Mouse (Mus musculus): ENCODE results near the gene Klhl18. TPM values are rescaled to one million over a fixed set of nuclear protein-coding genes. Genes with fewer than 3 reads are reported as not detected.
A peak's percentile ranks its signal among the peaks of the same experiment; 100 is the strongest.

Klhl18 gene
- 27.9 and 29.0 TPM in 2 replicates for polyA plus RNA-seq (2015; fragmentation: Nextera tagmentation; extraction: Ambion mirVana)

DNA sequence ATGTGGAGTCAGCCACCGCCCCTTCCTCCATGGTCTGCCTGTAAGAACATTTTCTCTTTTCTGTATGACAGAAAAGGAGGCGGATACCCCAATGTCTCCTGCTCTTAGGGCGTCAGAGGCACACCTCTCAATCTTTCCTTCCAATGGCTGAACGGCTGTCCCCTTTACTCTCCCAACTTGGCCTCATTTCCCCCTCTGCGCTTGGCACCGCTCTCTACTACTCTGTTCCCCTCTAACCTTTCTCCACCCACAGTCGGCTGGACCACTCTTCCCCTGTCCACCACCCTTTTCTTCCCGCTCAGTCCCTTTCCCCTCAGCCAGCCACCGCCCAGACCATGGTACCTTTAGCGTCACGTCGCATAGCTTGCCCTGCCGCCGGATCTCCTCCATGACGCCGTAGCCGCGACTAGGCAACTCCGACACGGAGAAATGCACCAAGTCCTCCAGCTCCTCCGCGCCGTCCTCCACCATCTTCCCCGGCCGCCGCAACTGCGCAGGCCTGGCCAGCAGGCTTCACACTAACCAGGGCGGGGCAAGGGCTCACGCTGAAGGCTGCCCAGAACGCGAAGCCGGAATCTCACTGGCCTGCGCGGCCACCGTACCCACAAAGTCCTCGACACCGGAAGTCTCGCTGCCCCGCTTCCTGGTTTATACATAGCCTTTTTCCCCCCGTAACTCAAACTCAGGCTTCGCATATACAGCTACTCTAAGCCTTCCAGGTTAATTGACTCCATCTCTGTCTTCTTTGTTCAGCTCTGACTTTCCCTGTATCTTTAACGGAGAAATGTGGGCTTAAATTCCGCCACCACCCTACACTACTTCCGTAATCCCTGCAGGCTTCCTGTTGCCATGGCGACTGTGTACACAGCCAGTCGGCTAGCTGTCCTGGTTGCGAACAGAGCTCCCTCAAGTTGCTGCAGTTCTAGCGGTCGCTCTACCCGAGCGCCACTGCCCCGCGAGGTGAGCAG is at the start of gene Klhl18, which contains the start of gene Kif9:
Gene Klhl18 (minus strand): TSS at position 571 of the 968 bp plus-strand sequence.
Gene Kif9 (plus strand): TSS at position 835 of the 968 bp plus-strand sequence.
- H3K9me3 ChIP-seq = no peaks in the 10 kb centered on the region
- peaks cover 3% of the 10 kb centered on the region; the same call in 1 of the 2 replicates for H3K36me3 ChIP-seq (replicated peaks)
- peaks cover 27% of the 10 kb centered on the region for H3K4me1 ChIP-seq
- peak within 1 kb of the TSS; percentile 81 for H3K9ac ChIP-seq
- WGBS = under 1% methylated on average over 53 of the region's 53 CpGs
- H3K27me3 ChIP-seq (replicated peaks) = peaks cover 10% of the 10 kb centered on the region
- H3K4me3 ChIP-seq = peak within 1 kb of the TSS; percentile 93
- ATAC-seq (replicated peaks) = peak; percentile 99
- H3K27ac ChIP-seq = peak within 1 kb of the TSS; percentile 94
- H3K4me2 ChIP-seq = peak within 1 kb of the TSS; percentile 94

DNA sequence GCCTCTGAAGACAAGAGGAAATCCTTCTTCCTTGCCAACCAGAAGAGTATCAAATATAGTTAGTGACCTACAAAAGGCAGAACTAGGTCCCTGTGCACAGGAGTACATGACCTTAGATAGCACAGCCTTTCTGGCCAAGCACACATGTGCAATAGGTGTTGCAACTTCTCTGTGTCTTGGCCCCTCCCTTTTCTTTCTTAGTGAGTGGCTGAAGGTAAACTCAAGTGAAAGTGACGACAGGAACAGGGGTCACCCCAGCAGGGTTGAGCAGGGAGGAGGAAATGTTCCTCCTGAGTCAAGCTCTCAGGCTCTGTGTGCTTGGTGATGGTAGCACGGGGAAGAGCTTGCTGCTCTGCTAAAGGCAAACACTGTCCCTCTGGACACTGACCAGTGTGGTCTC is 49.2 kb upstream of the Klhl18 start:
- no peak for ATAC-seq (replicated peaks)
- Histone ChIP-seq H3K9ac (no peak overlapping the region), H3K27ac (no peak overlapping the region), H3K9me3 (no peaks in the 10 kb centered on the region), H3K36me3 (replicated peaks) (no peaks in the 10 kb centered on the region), H3K4me1 (0 out of 2 replicates have a peak, but pooled peaks cover 1% of the 10 kb centered on the region), H3K27me3 (replicated peaks) (no peaks in the 10 kb centered on the region), H3K4me3 (no peak overlapping the region), H3K4me2 (no peak overlapping the region)
- WGBS = 63% methylated on average over 2 of the region's 2 CpGs

DNA sequence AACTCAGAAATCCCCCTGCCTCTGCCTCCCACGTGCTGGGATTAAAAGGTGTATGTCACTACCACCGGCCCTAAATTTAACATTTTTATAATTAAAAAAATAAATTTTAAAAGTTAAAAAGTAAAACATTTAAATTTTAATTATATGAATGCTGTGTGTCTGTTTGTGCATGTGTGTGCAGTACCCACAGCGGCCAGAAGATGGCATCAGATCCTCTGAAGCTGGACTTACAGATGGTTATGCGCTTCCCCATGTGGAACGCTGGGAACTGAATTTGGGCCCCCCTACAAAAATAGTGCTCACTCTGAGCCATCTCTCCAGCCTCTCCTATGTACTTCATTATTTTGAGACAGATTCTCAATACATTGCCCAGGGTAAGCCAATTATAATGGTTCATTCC is 14.4 kb upstream of the Klhl18 start:
- peaks cover 5% of the 10 kb centered on the region; the same call in 1 of the 2 replicates for H3K9me3 ChIP-seq
- no peak overlapping the region for H3K4me2 ChIP-seq
- no peak overlapping the region for H3K27ac ChIP-seq
- H3K4me1 ChIP-seq = no peaks in the 10 kb centered on the region
- 64% methylated on average over 5 of the region's 5 CpGs for WGBS
- no peaks in the 10 kb centered on the region for H3K36me3 ChIP-seq (replicated peaks)
- H3K4me3 ChIP-seq = no peak overlapping the region
- H3K9ac ChIP-seq = no peak overlapping the region
- H3K27me3 ChIP-seq (replicated peaks) = no peaks in the 10 kb centered on the region
- no peak for ATAC-seq (replicated peaks)

DNA sequence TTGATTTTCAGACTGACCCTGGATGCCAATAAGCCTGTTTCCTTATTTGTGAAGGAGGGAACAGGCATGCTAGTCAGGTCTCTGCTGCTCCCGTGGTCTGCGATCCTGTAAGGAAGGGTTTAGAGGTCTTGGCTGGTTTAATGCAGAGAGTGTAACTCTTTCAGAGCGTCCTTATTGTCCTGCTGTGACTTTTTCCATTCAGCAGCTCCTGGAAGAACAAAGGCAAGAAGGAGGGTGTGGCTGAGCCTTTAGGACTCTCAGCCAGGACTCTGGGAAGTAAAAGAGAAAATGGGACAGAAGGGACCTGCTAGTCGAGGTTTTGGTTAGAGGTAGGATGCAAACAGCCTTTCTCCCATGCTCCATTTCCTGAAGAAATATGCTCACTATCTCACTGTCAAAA is 12.3 kb upstream of the Klhl18 start:
- Histone ChIP-seq H3K9me3 (peaks cover 5% of the 10 kb centered on the region; the same call in 1 of the 2 replicates), H3K9ac (no peak overlapping the region), H3K36me3 (replicated peaks) (no peaks in the 10 kb centered on the region), H3K27me3 (replicated peaks) (no peaks in the 10 kb centered on the region), H3K4me3 (no peak overlapping the region), H3K27ac (no peak overlapping the region), H3K4me1 (no peaks in the 10 kb centered on the region), H3K4me2 (no peak overlapping the region)
- WGBS = 22% methylated on average over 4 of the region's 4 CpGs
- no peak for ATAC-seq (replicated peaks)

DNA sequence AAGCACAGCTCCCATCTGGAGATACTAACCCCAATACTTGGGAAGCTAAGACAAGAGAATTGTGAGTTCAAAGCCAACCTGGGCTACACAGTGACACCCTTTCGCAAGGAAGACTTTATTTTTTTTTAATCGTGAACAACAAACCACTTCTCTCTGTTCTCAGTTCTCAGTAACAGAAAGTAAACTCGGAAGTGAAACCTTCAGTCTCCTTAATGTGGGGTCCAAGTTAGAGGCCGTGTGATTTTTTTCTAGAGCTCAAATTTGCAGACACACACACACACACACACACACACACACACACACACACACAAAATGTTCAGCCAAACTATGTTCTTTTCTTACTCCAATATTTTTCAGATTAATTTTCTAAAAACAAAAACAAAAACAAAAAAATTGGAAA is 2.1 kb upstream of the Klhl18 start:
- Histone ChIP-seq H3K9ac (no peak overlapping the region), H3K9me3 (no peaks in the 10 kb centered on the region), H3K4me3 (no peak overlapping the region), H3K4me1 (peaks cover 27% of the 10 kb centered on the region), H3K27me3 (replicated peaks) (peaks cover 10% of the 10 kb centered on the region), H3K36me3 (replicated peaks) (no peaks in the 10 kb centered on the region), H3K27ac (no peak overlapping the region), H3K4me2 (no peak overlapping the region)
- no peak for ATAC-seq (replicated peaks)
- WGBS = 83% methylated on average over 4 of the region's 4 CpGs

DNA sequence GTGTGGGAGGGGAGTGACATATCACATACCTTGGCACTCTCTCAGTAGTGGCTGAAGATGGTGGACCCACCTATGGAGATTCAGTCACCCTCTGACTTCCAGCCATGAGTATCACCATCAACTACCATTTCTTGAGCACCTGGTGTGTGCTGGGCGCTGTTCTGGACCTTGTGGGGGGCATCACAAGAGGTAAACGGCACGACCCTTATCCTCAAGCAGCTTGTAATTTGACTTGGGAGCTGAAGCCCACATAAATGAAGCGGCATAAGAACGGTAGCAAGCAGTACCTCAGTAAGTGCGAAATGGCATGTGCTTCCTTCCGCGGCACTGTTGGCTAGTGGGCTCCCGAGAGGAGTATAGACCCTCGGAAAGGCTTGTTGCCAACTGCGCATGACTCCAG is 1.5 kb upstream of the Klhl18 start:
- WGBS = 44% methylated on average over 11 of the region's 11 CpGs
- Histone ChIP-seq H3K9me3 (no peaks in the 10 kb centered on the region), H3K27ac (no peak overlapping the region)

DNA sequence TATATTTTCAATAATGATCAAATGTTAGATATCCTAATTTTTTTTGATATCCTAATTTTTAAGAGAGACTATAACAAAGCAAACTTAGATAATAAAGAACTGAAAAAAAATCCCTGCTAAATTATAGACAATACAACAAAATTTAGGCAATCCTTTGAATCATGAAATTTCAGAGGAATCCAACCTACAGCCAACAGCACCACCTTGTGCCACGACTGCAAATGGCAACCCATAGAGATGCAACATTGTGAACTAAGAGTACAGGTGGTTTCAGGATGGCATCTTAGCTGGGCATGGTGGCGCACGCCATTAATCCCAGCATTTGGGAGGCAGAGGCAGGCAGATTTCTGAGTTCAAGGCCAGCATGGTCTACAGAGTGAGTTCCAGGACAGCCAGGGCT is 10.3 kb downstream of the Klhl18 start:
- Histone ChIP-seq H3K36me3 (replicated peaks) (no peaks in the 10 kb centered on the region), H3K27me3 (replicated peaks) (no peaks in the 10 kb centered on the region), H3K4me3 (no peak overlapping the region), H3K27ac (no peak overlapping the region), H3K9ac (no peak overlapping the region), H3K9me3 (no peaks in the 10 kb centered on the region), H3K4me1 (no peaks in the 10 kb centered on the region), H3K4me2 (no peak overlapping the region)
- 89% methylated on average over 3 of the region's 3 CpGs for WGBS
- no peak for ATAC-seq (replicated peaks)

More for the DNA sequence above, 1.5 kb upstream of the Klhl18 start:
- no peak overlapping the region for H3K4me3 ChIP-seq
- no peak overlapping the region for H3K4me2 ChIP-seq
- no peak overlapping the region for H3K9ac ChIP-seq
- peaks cover 27% of the 10 kb centered on the region for H3K4me1 ChIP-seq
- peaks cover 10% of the 10 kb centered on the region for H3K27me3 ChIP-seq (replicated peaks)
- H3K36me3 ChIP-seq (replicated peaks) = no peaks in the 10 kb centered on the region
- no peak for ATAC-seq (replicated peaks)

DNA sequence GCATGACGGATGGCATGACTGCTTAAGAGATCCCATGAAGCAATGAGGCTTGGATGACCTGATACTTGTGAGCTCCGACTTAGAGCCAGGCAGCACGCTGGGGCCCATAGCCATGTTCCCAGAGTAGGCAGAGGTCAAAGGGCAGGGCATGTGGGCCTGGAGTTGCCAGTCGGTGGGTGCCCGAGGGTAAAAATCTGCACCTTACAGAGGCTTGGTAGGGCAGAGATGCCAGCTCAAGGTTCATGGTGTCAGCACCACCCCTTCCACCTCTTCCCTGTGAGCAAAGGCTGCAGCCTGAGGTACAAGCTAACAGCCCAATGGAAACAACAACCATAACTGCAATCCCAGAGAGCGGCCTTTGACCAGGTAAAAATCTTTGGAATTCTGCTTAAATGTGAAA is 11.2 kb downstream of the Klhl18 start:
- Histone ChIP-seq H3K4me2 (no peak overlapping the region), H3K27ac (no peak overlapping the region), H3K36me3 (replicated peaks) (no peaks in the 10 kb centered on the region), H3K4me1 (no peaks in the 10 kb centered on the region), H3K27me3 (replicated peaks) (no peaks in the 10 kb centered on the region), H3K4me3 (no peak overlapping the region), H3K9ac (no peak overlapping the region), H3K9me3 (no peaks in the 10 kb centered on the region)
- WGBS = 98% methylated on average over 6 of the region's 6 CpGs
- no peak for ATAC-seq (replicated peaks)

DNA sequence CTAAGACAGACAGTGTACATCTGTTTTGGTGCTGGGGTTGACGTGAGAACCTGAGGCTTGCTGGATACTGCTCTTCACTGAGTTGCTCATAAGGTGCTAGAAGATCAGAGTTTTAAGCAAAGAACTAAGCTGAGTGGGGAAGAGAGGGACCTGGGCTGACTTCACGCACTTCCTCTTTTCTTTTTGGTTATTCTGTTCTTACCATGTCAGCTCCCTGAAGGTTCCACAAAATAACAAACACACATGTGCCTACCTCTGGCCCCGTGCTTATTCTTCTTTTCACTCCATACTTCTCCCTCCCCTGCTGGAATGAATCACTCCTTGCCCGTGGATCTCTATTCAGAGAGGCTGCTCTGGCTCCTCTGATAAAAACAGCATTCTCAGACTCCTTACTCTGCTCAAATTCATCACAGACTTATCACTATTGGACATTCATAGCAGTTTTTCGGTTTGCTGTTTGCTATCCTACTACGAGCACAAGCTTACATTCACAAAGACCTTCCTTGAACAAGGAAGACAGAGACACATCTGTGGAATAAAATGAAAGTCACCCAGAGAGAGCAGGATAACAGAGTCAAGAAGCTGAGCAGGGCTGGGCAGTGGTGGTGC is 12.4 kb downstream of the Klhl18 start:
- no peak for ATAC-seq (replicated peaks)
- H3K4me3 ChIP-seq = no peak overlapping the region
- no peaks in the 10 kb centered on the region for H3K27me3 ChIP-seq (replicated peaks)
- H3K9ac ChIP-seq = no peak overlapping the region
- H3K9me3 ChIP-seq = no peaks in the 10 kb centered on the region
- H3K4me1 ChIP-seq = no peaks in the 10 kb centered on the region
- no peak overlapping the region for H3K4me2 ChIP-seq
- no peaks in the 10 kb centered on the region for H3K36me3 ChIP-seq (replicated peaks)
- H3K27ac ChIP-seq = no peak overlapping the region
- WGBS = 95% methylated on average over 6 of the region's 6 CpGs

DNA sequence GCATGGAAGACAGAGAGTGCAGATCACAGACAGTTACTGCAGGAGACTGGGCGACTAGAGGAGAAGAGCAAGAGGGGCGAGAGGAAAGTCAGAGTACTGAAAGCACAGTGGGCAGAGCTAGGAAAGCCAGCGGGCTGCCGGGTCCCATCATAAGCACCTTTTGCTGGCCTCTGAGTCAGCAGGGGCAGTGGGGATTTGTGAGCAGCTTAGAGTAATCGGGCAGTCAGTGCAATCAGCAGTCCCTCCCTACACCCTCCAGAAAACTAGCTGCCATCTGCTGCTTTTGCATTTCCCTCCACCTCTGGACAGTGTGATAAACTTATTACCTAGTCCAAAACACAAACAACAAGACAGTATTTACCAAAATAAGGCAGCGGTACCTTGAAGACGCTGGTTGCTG is 14.2 kb downstream of the Klhl18 start:
- H3K4me1 ChIP-seq = no peaks in the 10 kb centered on the region
- H3K4me2 ChIP-seq = no peak overlapping the region
- H3K36me3 ChIP-seq (replicated peaks) = no peaks in the 10 kb centered on the region
- no peak for ATAC-seq (replicated peaks)
- WGBS = 71% methylated on average over 7 of the region's 7 CpGs
- H3K9me3 ChIP-seq = no peaks in the 10 kb centered on the region
- H3K27ac ChIP-seq = no peak overlapping the region
- H3K9ac ChIP-seq = no peak overlapping the region
- no peak overlapping the region for H3K4me3 ChIP-seq
- no peaks in the 10 kb centered on the region for H3K27me3 ChIP-seq (replicated peaks)

DNA sequence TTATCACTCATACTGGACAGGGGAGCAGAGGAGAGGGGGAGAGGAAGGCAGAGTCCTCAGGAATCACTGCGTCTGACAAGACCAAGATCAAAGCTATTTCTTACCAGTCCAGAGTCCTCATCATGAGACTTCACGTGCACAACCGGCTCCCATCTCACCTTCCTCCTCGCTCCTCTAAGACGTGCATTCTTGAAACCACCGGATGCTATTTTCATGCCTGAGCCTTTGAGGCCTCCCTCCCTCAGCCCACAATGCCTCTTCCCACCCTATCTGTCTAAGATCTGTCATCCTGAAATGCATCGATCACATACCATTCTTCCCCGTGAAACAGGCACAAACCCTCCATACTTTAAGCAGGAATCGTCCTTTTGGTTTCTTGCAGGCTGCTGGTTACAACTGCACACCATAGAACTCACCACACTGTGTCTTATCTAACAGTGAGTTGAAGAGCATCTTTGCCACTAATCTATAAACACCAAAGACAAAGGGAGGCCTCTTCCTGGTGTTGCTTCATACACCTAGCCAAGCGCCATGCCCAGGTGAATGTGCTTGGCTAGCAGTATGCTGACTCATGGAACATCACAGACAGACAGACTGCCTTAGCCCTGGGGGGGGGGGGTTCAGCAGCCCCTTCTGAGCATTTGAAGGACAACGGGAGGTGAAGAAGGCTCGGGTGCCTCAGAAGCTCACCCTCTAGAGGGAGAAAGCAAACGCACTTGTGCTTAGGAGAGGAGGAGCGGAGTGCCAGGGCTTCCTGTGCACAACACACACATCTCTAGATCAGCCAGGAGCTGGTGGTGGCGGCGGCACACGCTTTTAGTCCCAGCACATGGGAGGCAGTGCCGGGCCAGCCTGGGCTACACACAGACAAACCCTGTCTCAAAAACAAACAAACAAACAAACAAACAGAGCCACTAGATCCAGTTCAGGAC is 15.3 kb downstream of the Klhl18 start:
- Histone ChIP-seq H3K9ac (no peak overlapping the region), H3K9me3 (no peaks in the 10 kb centered on the region), H3K27ac (no peak overlapping the region), H3K36me3 (replicated peaks) (no peaks in the 10 kb centered on the region), H3K4me2 (no peak overlapping the region), H3K4me3 (no peak overlapping the region), H3K27me3 (replicated peaks) (no peaks in the 10 kb centered on the region), H3K4me1 (no peaks in the 10 kb centered on the region)
- ATAC-seq (replicated peaks) = no peak
- WGBS = 89% methylated on average over 18 of the region's 18 CpGs

All from midbrain, embryonic 15.5 days (tissue).